Mouse (Mus musculus) R1 (cell line): ENCODE measurements at regions not wholly inside any gene's neighbourhood (a gene's known extent, or its start where the extent isn't known, plus 50 kb on each side); places are given as distances from the start of the nearest gene placed in this dataset.
A peak's percentile ranks its signal among the peaks of the same experiment; 100 is the strongest.

Source experiments
- DNase-seq: peaks from one replicate; pipeline ENCODE4 v3.0.0-alpha.2; 2018; ENCODE audit warnings: low read depth, low spot score

- no peak for DNase-seq
Measured at GRCm38 (mm10) chr16:54770871-54771270, 526.9 kb downstream of the Zpld1 start.

- no peak for DNase-seq
Measured at GRCm38 (mm10) chr16:54744188-54744587, 553.6 kb downstream of the Zpld1 start.

DNA sequence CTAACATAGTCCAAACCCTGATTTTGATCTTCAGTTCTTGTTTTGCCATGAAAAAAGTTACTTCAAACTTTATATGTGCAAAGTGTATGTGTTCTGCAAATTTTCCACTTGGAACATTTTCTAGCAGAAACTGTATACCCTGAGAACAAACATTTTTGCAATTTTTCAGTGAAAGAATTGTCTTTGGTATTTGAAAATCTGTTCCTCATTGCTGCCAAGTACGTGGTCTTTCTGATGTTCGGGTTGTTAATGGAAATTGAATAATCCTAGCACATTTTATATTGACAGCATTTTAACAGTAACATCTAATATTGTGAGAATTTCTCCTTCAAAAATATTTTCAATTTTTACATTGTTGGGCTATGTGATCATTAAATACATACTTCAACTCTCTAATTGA lies 564.3 kb downstream of the Zpld1 start:
- no peak for DNase-seq

DNA sequence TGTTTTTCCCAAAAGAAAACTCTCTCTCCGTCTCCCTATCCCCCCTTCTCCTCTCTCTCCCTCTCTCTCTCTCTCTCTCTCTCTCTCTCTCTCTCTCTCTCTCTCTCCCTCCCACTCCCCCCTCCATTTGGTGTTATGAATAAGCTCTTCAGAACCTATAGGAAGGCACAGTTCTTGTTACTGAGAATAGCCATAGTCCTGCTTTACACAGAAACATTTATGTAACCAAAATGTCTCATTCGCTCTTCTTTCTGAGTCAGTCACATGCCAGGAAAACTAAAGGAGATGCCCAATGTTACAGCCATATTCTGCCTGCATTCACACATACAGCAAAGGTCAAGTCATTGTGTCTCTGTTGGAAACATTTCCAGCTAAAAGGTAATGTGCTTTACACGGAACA lies 589.9 kb downstream of the Zpld1 start:
- DNase-seq: no peak

- peak; percentile 3 for DNase-seq
Measured at GRCm38 (mm10) chr16:54682815-54683214, 615.0 kb downstream of the Zpld1 start.

GRCm38 (mm10) chr16:54648728-54649525 lies 648.9 kb downstream of the Zpld1 start:
- DNase-seq: no peak

DNA sequence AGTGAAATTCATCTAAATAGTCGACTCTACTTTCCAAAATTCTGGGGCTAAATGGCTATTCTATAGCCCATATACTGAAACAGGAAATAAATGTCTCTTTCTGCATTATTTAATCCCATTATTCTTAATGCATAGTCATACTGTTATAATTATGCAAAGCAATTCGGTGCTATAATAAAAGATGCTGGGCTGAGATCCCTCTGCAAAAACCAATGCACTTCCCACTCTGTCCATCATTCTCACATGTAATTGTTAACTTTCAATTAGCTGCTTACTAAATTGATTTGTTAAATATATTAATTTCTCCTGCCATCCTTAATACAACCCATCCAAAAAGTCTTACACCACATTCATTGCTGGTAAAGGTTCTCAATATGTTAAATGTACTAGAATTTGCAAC lies 650.0 kb downstream of the Zpld1 start:
- no peak for DNase-seq

DNA sequence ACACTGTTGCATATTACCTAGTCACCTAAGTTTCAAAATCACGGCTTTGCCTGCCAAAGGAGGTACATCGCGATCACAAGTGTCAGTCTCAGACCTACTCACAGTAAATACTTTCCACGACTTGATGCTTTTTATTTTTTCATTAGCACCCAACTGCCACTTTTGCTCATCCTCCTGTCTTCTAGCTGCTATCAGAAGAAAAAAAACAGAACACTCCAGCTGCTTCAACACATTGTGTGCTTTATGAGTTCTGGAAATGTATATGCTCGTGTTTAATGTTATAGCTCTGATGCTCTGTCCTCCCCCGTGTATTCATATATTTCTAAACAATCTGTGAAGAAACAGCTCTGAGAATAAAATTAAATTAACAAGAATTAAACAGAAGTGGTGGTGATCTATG lies 651.5 kb downstream of the Zpld1 start:
- no peak for DNase-seq

GRCm38 (mm10) chr16:54629183-54629582 lies 668.6 kb downstream of the Zpld1 start:
- DNase-seq: no peak

GRCm38 (mm10) chr16:54592643-54593042 lies 705.1 kb downstream of the Zpld1 start:
- no peak for DNase-seq
